ENCODE assay signal across 20 mouse cellular contexts in genomic region chr15:46022132-46022531, GRCm38 (mm10).
DNase-seq lines count a peak whose midpoint lies in the region; TF ChIP-seq lines count a peak whose summit lies in the region.
"Had no signal": no experiment of that assay in that cellular context is flagged by ENCODE, and none has a peak within 500 bp of the region (broad histone marks: within the 10 kb centered on the region; RNA-seq: fewer than 3 reads in every experiment).

No protein-coding gene starts in this region.

- no peaks in the 10 kb centered on the region for H3K9me3 ChIP-seq in ES-E14 (ENCODE audit: control insufficient read depth, insufficient read depth, low read depth, low read length)
- H3K9me3 ChIP-seq: G1E had no signal

- peak; percentile 39 for DNase-seq in ES-CJ7 (ENCODE audit: low read depth, low spot score)
- DNase-seq in ES-E14 (ENCODE audit: low read depth, low spot score) = peak; percentile 11
- peak; percentile 81 for DNase-seq in R1 (ENCODE audit: low read depth, low spot score)
- DNase-seq in layer of hippocampus, adult 9-11 months = no peak
- DNase-seq in lung, postnatal 10 days = no peak
- DNase-seq in kidney, postnatal 10 days = no peak
- DNase-seq: adrenal gland, adult 2 months; adrenal gland, adult 8-10 months; adrenal gland, postnatal 10 days; adrenal gland, postnatal 14 days; adrenal gland, postnatal 25 days; adrenal gland, postnatal 36 days; B cell, adult 2 months; cerebellum, adult 11 months; cerebellum, adult 11-12 months; cerebellum, adult 18-20 months; cerebellum, adult 2 months; cerebellum, adult 8-10 months; cerebellum, adult 9-10 months had no signal

- no peak overlapping the region for H3K4me3 ChIP-seq in ES-E14 (ENCODE audit: insufficient read depth in 1 of 2, low read depth in 1 of 2, low read length in 2 of 2, poor library complexity in 1 of 2, severe bottlenecking in 1 of 2)

- H3K9ac ChIP-seq in ES-E14 (ENCODE audit: insufficient read depth, low read depth, low read length, poor library complexity, severe bottlenecking) = no peak overlapping the region

- in situ Hi-C loops in ES-E14 (cut with MboI; ENCODE audit: low sequenced_read_pairs in 2 of 2, unreplicated experiment in 2 of 2) = no loop called here

- no peak overlapping the region for H3K27ac ChIP-seq in ES-E14 (ENCODE audit: insufficient read depth, low read depth, low read length, poor library complexity, severe bottlenecking)

- no peaks in the 10 kb centered on the region for H3K36me3 ChIP-seq in ES-E14 (ENCODE audit: control insufficient read depth, insufficient read depth, low read length, poor library complexity, severe bottlenecking)
- H3K36me3 ChIP-seq: G1E had no signal

- H3K4me1 ChIP-seq in ES-E14 (ENCODE audit: control insufficient read depth in 2 of 2, insufficient read depth in 2 of 2, low read length in 2 of 2, poor library complexity in 1 of 2) = 0 out of 4 replicates have a peak, but pooled peaks cover 0 to 3% of the 10 kb centered on the region in 2 experiments

TF ChIP-seq in ES-E14, 5 proteins besides CTCF, POLR2A, EP300 and RAD21:
- no peak for TF ChIP-seq ZC3H11A (IDR thresholded peaks at IDR 0.05; ENCODE audit: borderline replicate concordance, low read depth, low read length)
- TF ChIP-seq MAFK (IDR thresholded peaks at IDR 0.05; ENCODE audit: insufficient read depth, low read depth, low read length) = no peak
- TF ChIP-seq CHD2 (IDR thresholded peaks at IDR 0.05; ENCODE audit: low read depth, low read length) = no peak
- TF ChIP-seq ZNF384 (IDR thresholded peaks at IDR 0.05; ENCODE audit: low read depth, low read length) = no peak
- no peak for TF ChIP-seq HCFC1 (IDR thresholded peaks at IDR 0.05; ENCODE audit: borderline replicate concordance, insufficient read depth, low read length)

Comparison
In these comparisons a context has a peak if more than half of its experiments do, and no peak if none do; other contexts are left out.
1. DNase-seq: peak in ES-CJ7 (single experiment), ES-E14 (single experiment) and R1 (single experiment); none in layer of hippocampus, adult 9-11 months (single experiment), lung, postnatal 10 days (single experiment) and kidney, postnatal 10 days (single experiment).